Mouse (Mus musculus) liver, embryonic 13.5 days (tissue): Measurements from ENCODE around the gene Slc38a11. TPM values are rescaled to one million over a fixed set of nuclear protein-coding genes. Genes with fewer than 3 reads are reported as not detected.
A peak's percentile ranks its signal among the peaks of the same experiment; 100 is the strongest.

Experiments
- ATAC-seq: fragments of 200-750 bp; cut with Nextera tagmentation; 2 replicates; pipeline ENCODE4 v1.8.0; 2017; ENCODE audit warnings: low read depth, mild to moderate bottlenecking, moderate number of reproducible peaks, moderate library complexity
- DNase-seq: peaks from one replicate; pipeline ENCODE4 v3.0.0; 2022
- H3K27ac ChIP-seq: fragments of 300-500 bp; sonication (generic); 2 replicates; pipeline ENCODE4 v1.5.1; 2015; ENCODE audit warnings: moderate library complexity, mild to moderate bottlenecking, inconsistent platforms
- H3K27me3 ChIP-seq: fragments of 300-500 bp; sonication (generic); 2 replicates; pipeline ENCODE4 v1.6.1; 2015; ENCODE audit warnings: mild to moderate bottlenecking, inconsistent platforms
- H3K36me3 ChIP-seq: fragments of 300-500 bp; sonication (generic); 2 replicates; pipeline ENCODE4 v1.6.1; 2015; ENCODE audit warnings: mild to moderate bottlenecking, inconsistent platforms
- H3K4me1 ChIP-seq: fragments of 300-500 bp; sonication (generic); replicated peaks from 2 replicates; pipeline ENCODE4 v1.6.1; 2015; ENCODE audit warnings: inconsistent platforms
- H3K4me2 ChIP-seq: fragments of 300-500 bp; sonication (generic); 2 replicates; pipeline ENCODE4 v1.6.1; 2015; ENCODE audit warnings: inconsistent platforms, mild to moderate bottlenecking, moderate library complexity
- H3K4me3 ChIP-seq: fragments of 300-500 bp; sonication (generic); replicated peaks from 2 replicates; pipeline ENCODE4 v1.5.1; 2015; ENCODE audit warnings: mild to moderate bottlenecking, inconsistent platforms
- H3K9ac ChIP-seq: fragments of 300-500 bp; sonication (generic); 2 replicates; pipeline ENCODE4 v1.6.1; 2015; ENCODE audit warnings: mild to moderate bottlenecking, inconsistent platforms
- H3K9me3 ChIP-seq: fragments of 300-500 bp; sonication (generic); replicated peaks from 2 replicates; pipeline ENCODE4 v1.6.1; 2016; ENCODE audit warnings: inconsistent platforms
- WGBS: fragments of 180-500 bp; shearing (Covaris S2); methylation state at CpG from one replicate; pipeline ENCODE4 v1.1.7; 2015; ENCODE audit not compliant: insufficient replicate concordance; 5-methylcytosine and 5-hydroxymethylcytosine counted together
- polyA plus RNA-seq: library from polyadenylated mRNA; unstranded; fragments of >200 nt; fragmentation: Nextera tagmentation; extraction: Ambion mirVana; gene quantifications from 2 replicates; pipeline ENCODE4 v1.2.1, GENCODE M21; 2015

Gene Slc38a11
- polyA plus RNA-seq = not detected in 2 replicates

DNA sequence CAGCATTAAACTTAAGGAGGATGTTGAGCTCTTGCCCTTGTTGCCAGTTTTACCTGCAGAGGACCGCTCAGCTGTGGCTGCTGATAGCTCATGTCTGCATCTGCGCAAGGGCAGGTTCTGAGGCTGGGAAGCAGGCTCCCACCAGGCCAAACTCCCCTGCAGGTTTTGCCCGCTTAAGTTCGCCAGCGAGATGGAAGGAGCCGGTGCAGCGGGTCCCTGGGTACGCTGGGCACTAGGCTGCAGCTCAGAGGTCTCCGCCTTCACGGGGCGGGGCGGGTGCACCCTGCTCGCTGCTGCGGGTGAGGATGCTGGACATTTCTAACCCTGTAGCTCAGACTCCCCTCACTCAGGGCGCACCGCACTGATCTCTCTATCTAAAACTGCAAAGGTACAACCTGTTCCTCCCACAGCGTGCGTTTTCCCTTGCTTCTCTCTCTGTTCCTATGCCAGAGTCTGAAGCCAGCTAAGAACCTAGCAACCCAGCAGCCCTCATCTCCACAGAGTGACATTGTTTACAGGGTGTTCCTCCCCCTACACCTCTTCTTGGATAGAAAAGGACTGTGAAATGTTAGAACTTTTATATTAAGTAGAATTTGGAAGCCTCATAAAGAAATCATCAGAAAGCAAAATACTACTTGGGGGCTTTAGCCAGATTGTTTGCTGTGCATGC lies at the start of gene Slc38a11:
Gene Slc38a11, minus strand, starts transcription at position 207 of the 670 bp plus-strand sequence.
- Histone ChIP-seq H3K27ac (no peak within 1 kb of the TSS), H3K9ac (no peak within 1 kb of the TSS), H3K4me3 (no peak within 1 kb of the TSS), H3K27me3 (no peaks in the 10 kb centered on the region), H3K9me3 (no peaks in the 10 kb centered on the region), H3K36me3 (no peaks in the 10 kb centered on the region), H3K4me2 (0 out of 2 replicates have a peak within 1 kb of the TSS, but pooled peaks have one; percentile 14), H3K4me1 (no peaks in the 10 kb centered on the region)
- DNase-seq (no peak), ATAC-seq (no peak)
- WGBS = 17% methylated on average over 18 of the region's 18 CpGs

DNA sequence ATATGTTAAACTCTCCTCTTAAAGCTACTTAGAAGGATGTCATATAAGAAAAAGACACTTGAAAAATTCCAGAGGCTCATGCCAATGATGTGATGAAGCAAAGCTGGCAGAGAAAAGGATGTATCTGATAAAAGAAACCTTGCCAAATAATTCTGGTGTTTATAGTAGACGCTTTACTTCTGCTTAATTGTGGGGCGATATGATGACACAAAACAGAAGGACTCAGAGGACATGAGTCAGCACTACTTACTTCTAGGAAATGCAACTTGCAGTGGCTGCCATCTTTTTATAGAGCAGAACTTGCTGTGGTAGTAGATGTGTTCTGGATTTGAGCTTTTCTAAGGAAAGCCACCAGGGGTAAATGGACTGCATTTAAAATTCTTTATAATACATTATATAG lies 43.3 kb upstream of the Slc38a11 start:
- Histone ChIP-seq H3K36me3 (no peaks in the 10 kb centered on the region), H3K9ac (no peak overlapping the region), H3K27me3 (no peaks in the 10 kb centered on the region), H3K9me3 (no peaks in the 10 kb centered on the region), H3K27ac (no peak overlapping the region), H3K4me2 (no peak overlapping the region), H3K4me1 (no peaks in the 10 kb centered on the region), H3K4me3 (no peak overlapping the region)
- ATAC-seq = no peak
- no peak for DNase-seq
- 23% methylated on average over 2 of the region's 2 CpGs for WGBS

DNA sequence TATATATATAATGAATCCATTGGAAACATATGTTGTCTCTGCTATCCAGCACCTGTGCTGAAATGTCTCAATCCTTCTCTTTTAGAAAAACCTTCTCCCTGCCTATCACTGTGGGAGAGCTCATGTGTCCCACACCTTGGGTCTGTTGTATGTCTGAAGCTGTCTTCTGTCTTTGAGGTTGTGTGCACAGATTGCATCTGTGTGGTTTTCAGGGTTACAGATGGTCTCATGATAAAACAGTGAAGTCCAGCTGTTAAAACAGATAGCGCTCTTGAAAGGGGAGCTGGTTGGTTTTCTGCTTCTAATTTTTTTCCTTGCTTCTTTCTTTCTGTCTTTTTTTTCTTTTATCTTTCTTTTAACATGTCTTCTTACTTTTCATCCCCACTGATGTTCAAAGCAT lies 41.6 kb upstream of the Slc38a11 start:
- H3K4me3 ChIP-seq = no peak overlapping the region
- no peaks in the 10 kb centered on the region for H3K4me1 ChIP-seq
- H3K27me3 ChIP-seq = no peaks in the 10 kb centered on the region
- H3K36me3 ChIP-seq = no peaks in the 10 kb centered on the region
- DNase-seq = no peak
- H3K9ac ChIP-seq = no peak overlapping the region
- ATAC-seq = no peak
- WGBS = 43% methylated on average over 1 of the region's 1 CpGs
- H3K27ac ChIP-seq = no peak overlapping the region
- no peak overlapping the region for H3K4me2 ChIP-seq
- H3K9me3 ChIP-seq = no peaks in the 10 kb centered on the region

DNA sequence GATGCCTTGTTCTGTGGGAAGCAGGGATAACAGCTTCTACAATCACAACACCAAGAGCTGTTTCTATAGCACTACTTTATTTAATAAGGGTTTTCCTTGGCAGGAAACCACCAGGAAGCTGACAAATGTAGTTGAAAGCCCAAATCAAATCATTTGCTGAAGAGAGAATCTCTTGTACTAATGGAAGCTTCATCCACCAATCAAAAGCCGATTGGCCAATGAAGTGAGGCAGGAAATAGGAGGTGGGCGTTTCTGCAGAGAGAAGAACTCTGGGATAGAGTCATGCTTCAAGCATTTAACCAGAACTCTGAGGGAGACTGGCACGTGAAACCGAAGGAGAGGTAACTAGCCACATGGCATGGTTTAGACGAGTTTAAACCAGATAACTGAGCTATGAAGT lies 38.2 kb upstream of the Slc38a11 start:
- no peak for ATAC-seq
- no peak overlapping the region for H3K9ac ChIP-seq
- H3K36me3 ChIP-seq = no peaks in the 10 kb centered on the region
- no peak overlapping the region for H3K4me3 ChIP-seq
- WGBS = 60% methylated on average over 5 of the region's 5 CpGs
- no peaks in the 10 kb centered on the region for H3K4me1 ChIP-seq
- H3K27ac ChIP-seq = no peak overlapping the region
- H3K27me3 ChIP-seq = no peaks in the 10 kb centered on the region
- H3K4me2 ChIP-seq = no peak overlapping the region
- no peak for DNase-seq
- no peaks in the 10 kb centered on the region for H3K9me3 ChIP-seq

DNA sequence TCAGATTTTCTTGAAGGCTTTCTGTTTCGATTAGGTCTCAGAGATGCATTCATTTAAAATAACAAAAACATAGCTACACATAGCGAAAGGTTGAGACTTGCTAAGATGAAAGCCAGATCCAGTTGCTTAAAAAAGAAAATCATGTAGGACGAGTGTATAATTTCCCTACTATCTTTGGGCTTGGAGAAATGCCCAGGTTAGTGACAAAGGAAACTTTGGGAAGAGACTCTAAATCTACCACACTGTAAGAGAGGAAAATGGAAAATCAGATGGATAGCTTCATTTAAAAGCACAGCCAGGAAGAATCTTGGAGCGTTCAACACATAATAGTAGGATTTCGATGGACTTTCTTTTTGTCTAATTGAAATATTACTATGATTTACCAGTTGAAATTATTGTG lies 36.1 kb upstream of the Slc38a11 start:
- Histone ChIP-seq H3K9me3 (no peaks in the 10 kb centered on the region), H3K27ac (no peak overlapping the region), H3K4me2 (no peak overlapping the region), H3K4me1 (no peaks in the 10 kb centered on the region), H3K9ac (no peak overlapping the region), H3K27me3 (no peaks in the 10 kb centered on the region), H3K4me3 (no peak overlapping the region), H3K36me3 (no peaks in the 10 kb centered on the region)
- no peak for ATAC-seq
- DNase-seq = no peak
- WGBS = 68% methylated on average over 5 of the region's 5 CpGs

DNA sequence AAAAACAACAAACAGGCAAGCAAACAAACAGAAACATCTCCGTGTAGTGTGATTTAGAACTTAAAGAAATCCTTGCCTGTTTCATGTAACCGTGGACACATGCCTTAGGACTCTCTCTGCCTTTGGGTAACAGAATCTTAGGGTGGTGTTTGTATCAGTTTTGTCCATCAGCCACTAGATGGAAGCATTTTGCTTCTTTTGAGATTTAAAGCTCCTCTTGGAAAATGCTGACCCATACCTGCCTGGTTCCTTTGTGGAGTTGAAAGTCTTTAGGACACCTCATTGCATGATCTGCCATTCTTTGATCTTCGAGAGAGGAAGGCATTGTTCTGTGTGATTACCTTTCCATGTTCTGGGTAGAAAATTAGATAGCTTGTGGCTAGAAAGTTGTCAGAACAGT lies 32.3 kb upstream of the Slc38a11 start:
- WGBS = 22% methylated on average over 3 of the region's 3 CpGs

DNA sequence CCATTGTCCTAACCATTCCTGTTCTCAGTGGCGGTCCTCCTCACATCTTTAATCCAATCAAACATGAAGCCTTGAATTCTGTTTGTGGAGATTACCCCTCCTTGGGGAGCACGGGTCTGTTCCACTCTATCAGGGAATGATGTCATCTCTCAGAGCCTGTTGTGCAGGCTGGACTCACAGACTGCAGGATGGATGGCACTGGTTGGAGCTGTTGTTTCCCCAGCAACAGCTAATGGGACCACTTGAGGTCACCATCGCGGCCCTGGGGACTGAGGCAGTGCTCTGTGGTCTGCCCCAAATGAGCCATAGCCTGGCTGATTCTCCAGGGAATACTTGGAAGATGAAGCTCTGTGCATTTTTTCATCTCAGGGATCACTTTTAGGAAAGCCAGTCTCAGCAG lies 29.2 kb upstream of the Slc38a11 start:
- H3K9me3 ChIP-seq = no peaks in the 10 kb centered on the region
- 58% methylated on average over 4 of the region's 4 CpGs for WGBS

More for the DNA sequence above, 32.3 kb upstream of the Slc38a11 start:
- H3K4me1 ChIP-seq = no peaks in the 10 kb centered on the region
- no peaks in the 10 kb centered on the region for H3K36me3 ChIP-seq
- H3K9me3 ChIP-seq = no peaks in the 10 kb centered on the region
- H3K4me2 ChIP-seq = no peak overlapping the region
- no peak overlapping the region for H3K9ac ChIP-seq
- DNase-seq (no peak), ATAC-seq (no peak)
- H3K4me3 ChIP-seq = no peak overlapping the region
- H3K27ac ChIP-seq = no peak overlapping the region
- no peaks in the 10 kb centered on the region for H3K27me3 ChIP-seq

DNA sequence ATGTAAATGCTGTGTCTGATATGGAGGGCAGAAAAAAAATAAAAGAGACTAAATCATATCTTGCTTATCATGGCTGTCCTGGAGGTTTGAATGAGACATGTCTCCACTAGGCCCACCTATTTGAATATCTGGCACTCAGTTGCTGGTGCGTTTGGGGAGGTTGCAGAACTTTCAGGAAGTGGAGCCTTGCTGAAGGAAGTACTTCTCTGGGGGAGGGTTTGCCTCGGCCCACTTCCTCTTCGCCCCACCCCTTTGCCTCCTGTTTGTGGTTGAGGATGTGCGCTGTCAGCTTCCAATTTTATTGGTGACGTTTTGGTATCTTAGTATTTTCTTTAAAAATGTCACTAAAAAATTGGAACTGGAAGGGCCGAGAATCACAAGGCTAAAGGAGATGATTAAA lies 27.5 kb upstream of the Slc38a11 start:
- H3K4me2 ChIP-seq = no peak overlapping the region
- no peak for ATAC-seq
- no peak overlapping the region for H3K9ac ChIP-seq
- no peaks in the 10 kb centered on the region for H3K36me3 ChIP-seq
- no peak overlapping the region for H3K4me3 ChIP-seq
- no peak overlapping the region for H3K27ac ChIP-seq
- H3K27me3 ChIP-seq = no peaks in the 10 kb centered on the region
- 47% methylated on average over 6 of the region's 6 CpGs for WGBS
- H3K4me1 ChIP-seq = no peaks in the 10 kb centered on the region
- DNase-seq = no peak
- H3K9me3 ChIP-seq = no peaks in the 10 kb centered on the region

More for the DNA sequence above, 29.2 kb upstream of the Slc38a11 start:
- Histone ChIP-seq H3K4me3 (no peak overlapping the region), H3K4me2 (no peak overlapping the region), H3K36me3 (no peaks in the 10 kb centered on the region), H3K9ac (no peak overlapping the region), H3K27me3 (no peaks in the 10 kb centered on the region), H3K4me1 (no peaks in the 10 kb centered on the region), H3K27ac (no peak overlapping the region)
- DNase-seq = no peak
- no peak for ATAC-seq

DNA sequence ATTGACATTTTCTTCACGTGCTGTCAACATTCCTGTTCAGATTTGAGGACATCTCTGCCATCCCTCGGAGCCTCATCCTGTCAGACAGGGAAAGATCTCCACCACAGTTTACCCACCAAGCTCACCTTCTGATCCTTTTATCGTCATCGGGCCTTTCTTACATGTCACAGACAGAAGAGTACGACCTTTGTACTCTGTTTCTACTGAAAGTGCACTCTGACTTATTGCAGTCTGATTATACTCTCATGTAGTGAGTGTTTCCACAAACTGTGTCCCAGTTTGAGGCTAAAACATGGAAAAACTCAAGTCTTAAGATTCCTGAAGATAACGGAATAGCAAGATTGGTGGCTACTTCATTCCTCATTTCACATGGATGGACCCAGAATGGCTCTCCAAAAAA lies 21.0 kb upstream of the Slc38a11 start:
- no peaks in the 10 kb centered on the region for H3K9me3 ChIP-seq
- no peak overlapping the region for H3K4me2 ChIP-seq
- WGBS = 63% methylated on average over 6 of the region's 6 CpGs
- no peak for DNase-seq
- no peak for ATAC-seq
- no peaks in the 10 kb centered on the region for H3K27me3 ChIP-seq
- no peak overlapping the region for H3K4me3 ChIP-seq
- no peaks in the 10 kb centered on the region for H3K36me3 ChIP-seq
- H3K4me1 ChIP-seq = no peaks in the 10 kb centered on the region
- no peak overlapping the region for H3K9ac ChIP-seq
- no peak overlapping the region for H3K27ac ChIP-seq

DNA sequence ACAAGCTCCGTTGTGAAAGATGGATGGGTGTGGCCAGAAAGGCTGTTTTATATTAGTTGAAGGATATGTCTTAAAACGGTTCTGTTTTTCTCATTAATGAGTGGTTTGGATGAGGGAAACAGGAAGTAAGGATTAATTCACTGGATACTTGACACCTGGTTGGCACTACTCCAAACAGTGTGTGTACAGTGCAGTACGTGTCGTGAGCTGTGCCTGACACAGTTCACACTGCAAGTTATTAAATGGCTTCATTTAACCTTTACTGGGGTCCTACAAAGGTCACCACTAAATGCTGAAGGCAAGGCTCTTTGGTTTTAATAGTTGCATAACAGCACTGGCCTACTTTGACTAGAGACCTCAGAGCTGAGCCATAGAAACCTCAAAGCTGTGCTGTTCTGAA lies 18.7 kb upstream of the Slc38a11 start:
- Histone ChIP-seq H3K36me3 (no peaks in the 10 kb centered on the region), H3K27ac (no peak overlapping the region), H3K4me2 (no peak overlapping the region), H3K4me1 (no peaks in the 10 kb centered on the region), H3K9me3 (no peaks in the 10 kb centered on the region), H3K4me3 (no peak overlapping the region), H3K27me3 (no peaks in the 10 kb centered on the region), H3K9ac (no peak overlapping the region)
- DNase-seq = no peak
- ATAC-seq = no peak
- WGBS = 30% methylated on average over 4 of the region's 4 CpGs

DNA sequence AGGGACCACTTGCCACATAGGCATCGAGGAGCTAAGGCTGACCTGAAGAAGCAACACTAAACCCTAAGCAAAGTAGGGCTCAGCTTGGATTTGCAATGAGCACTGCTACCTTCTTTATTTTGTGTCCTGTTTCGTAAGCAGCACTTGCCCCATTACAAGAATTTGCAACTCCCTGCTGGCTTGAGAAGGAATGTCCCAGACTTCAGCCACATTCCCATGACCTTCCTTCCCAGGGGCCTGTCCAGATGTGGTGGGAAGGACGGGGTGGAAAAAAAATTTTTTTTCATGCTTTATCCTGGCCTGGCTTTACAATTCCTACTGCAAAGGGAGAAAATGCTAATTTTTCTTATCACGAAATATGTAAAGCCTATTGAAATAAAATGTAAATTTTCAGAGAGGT lies 14.6 kb upstream of the Slc38a11 start:
- ATAC-seq = no peak

DNA sequence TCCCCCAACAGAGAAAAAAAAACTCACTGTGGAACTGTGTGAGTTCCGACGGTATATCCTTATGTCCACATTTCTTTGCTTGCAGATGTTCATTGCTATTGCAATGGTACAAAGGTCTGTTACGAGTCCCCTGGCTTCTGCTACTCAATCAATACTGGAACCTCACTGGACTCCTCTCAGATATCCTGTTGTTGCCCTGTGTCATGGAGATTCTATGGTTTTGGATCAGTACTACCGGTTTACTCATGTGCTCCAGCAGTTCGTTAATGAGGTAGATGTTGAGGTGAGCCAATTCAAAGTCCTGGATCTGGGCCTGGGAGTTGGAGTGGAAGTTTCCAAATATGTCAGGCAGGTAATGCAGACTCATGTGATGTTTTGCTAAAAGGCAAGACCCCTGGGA lies 10.6 kb upstream of the Slc38a11 start:
- Histone ChIP-seq H3K4me1 (no peaks in the 10 kb centered on the region), H3K9me3 (no peaks in the 10 kb centered on the region), H3K27me3 (no peaks in the 10 kb centered on the region), H3K36me3 (no peaks in the 10 kb centered on the region), H3K9ac (no peak overlapping the region), H3K4me2 (no peak overlapping the region), H3K27ac (no peak overlapping the region), H3K4me3 (no peak overlapping the region)
- 63% methylated on average over 5 of the region's 5 CpGs for WGBS
- no peak for ATAC-seq
- DNase-seq = no peak

More for the DNA sequence above, 14.6 kb upstream of the Slc38a11 start:
- Histone ChIP-seq H3K9me3 (no peaks in the 10 kb centered on the region), H3K4me1 (no peaks in the 10 kb centered on the region), H3K4me2 (no peak overlapping the region), H3K27ac (no peak overlapping the region), H3K36me3 (no peaks in the 10 kb centered on the region), H3K4me3 (no peak overlapping the region), H3K27me3 (no peaks in the 10 kb centered on the region), H3K9ac (no peak overlapping the region)
- no peak for DNase-seq
- 59% methylated on average over 4 of the region's 4 CpGs for WGBS
